Mouse (Mus musculus): ENCODE measurements around the gene Aarsd1. TPM values are rescaled to one million over a fixed set of nuclear protein-coding genes. Genes with fewer than 3 reads are reported as not detected.

Aarsd1 gene
- polyA plus RNA-seq, 1 experiment from 2014 or later, result 78.9 TPM

GRCm38 (mm10) chr11:101460321-101460720, 42.9 kb upstream of the Aarsd1 start:
- Histone ChIP-seq H3K9me3 (ENCODE audit: control insufficient read depth, low read length) (no peaks in the 10 kb centered on the region), H3K4me2 (ENCODE audit: low read length) (no peak overlapping the region), H3K27ac (ENCODE audit: low read depth) (no peak overlapping the region), H3K27me3 (replicated peaks; ENCODE audit: control insufficient read depth, insufficient read depth, low read length) (no peaks in the 10 kb centered on the region), H3K4me1 (replicated peaks; ENCODE audit: control insufficient read depth, insufficient read depth, low read length) (peaks cover 22% of the 10 kb centered on the region), H3K9ac (ENCODE audit: low read length) (no peak overlapping the region), H3K36me3 (ENCODE audit: control insufficient read depth, insufficient read depth, low read length) (peaks cover 41% of the 10 kb centered on the region), H3K4me3 (ENCODE audit: low read depth, low read length) (no peak overlapping the region)
- DNase-seq (ENCODE audit: low spot score), result no peak
- no peak for ATAC-seq (replicated peaks; ENCODE audit: low FRiP score, low TSS enrichment, low read depth)
- WGBS, result 83% methylated on average over 15 of the region's 15 CpGs

- H3K4me3 ChIP-seq (ENCODE audit: low read depth, low read length), result no peak overlapping the region
- H3K9ac ChIP-seq (ENCODE audit: low read length), result no peak overlapping the region
- no peak for DNase-seq (ENCODE audit: low spot score)
- H3K27me3 ChIP-seq (replicated peaks; ENCODE audit: control insufficient read depth, insufficient read depth, low read length), result no peaks in the 10 kb centered on the region
- H3K4me1 ChIP-seq (replicated peaks; ENCODE audit: control insufficient read depth, insufficient read depth, low read length), result peaks cover 22% of the 10 kb centered on the region
- no peak for ATAC-seq (replicated peaks; ENCODE audit: low FRiP score, low TSS enrichment, low read depth)
- 32% methylated on average over 6 of the region's 6 CpGs for WGBS
- no peak overlapping the region for H3K4me2 ChIP-seq (ENCODE audit: low read length)
- H3K27ac ChIP-seq (ENCODE audit: low read depth), result no peak overlapping the region
- no peaks in the 10 kb centered on the region for H3K9me3 ChIP-seq (ENCODE audit: control insufficient read depth, low read length)
- H3K36me3 ChIP-seq (ENCODE audit: control insufficient read depth, insufficient read depth, low read length), result peaks cover 41% of the 10 kb centered on the region
These were observed 42.3 kb upstream of the Aarsd1 start for GRCm38 (mm10) chr11:101459716-101460115.

- Histone ChIP-seq H3K9me3 (ENCODE audit: control insufficient read depth, low read length) (no peaks in the 10 kb centered on the region), H3K4me2 (ENCODE audit: low read length) (no peak overlapping the region), H3K27ac (ENCODE audit: low read depth) (no peak overlapping the region), H3K36me3 (ENCODE audit: control insufficient read depth, insufficient read depth, low read length) (peaks cover 41% of the 10 kb centered on the region), H3K4me1 (replicated peaks; ENCODE audit: control insufficient read depth, insufficient read depth, low read length) (peaks cover 15% of the 10 kb centered on the region), H3K27me3 (replicated peaks; ENCODE audit: control insufficient read depth, insufficient read depth, low read length) (no peaks in the 10 kb centered on the region), H3K9ac (ENCODE audit: low read length) (no peak overlapping the region), H3K4me3 (ENCODE audit: low read depth, low read length) (no peak overlapping the region)
- 82% methylated on average over 12 of the region's 12 CpGs for WGBS
- DNase-seq (ENCODE audit: low spot score) (no peak), ATAC-seq (replicated peaks; ENCODE audit: low FRiP score, low TSS enrichment, low read depth) (no peak)
These were observed 40.8 kb upstream of the Aarsd1 start for GRCm38 (mm10) chr11:101458217-101458616.

GRCm38 (mm10) chr11:101457631-101458030, 40.2 kb upstream of the Aarsd1 start:
- H3K27me3 ChIP-seq (replicated peaks; ENCODE audit: control insufficient read depth, insufficient read depth, low read length), result no peaks in the 10 kb centered on the region
- DNase-seq (ENCODE audit: low spot score) (no peak), ATAC-seq (replicated peaks; ENCODE audit: low FRiP score, low TSS enrichment, low read depth) (no peak)
- no peak overlapping the region for H3K4me3 ChIP-seq (ENCODE audit: low read depth, low read length)
- H3K9me3 ChIP-seq (ENCODE audit: control insufficient read depth, low read length), result no peaks in the 10 kb centered on the region
- WGBS, result 89% methylated on average over 9 of the region's 9 CpGs
- peaks cover 41% of the 10 kb centered on the region for H3K36me3 ChIP-seq (ENCODE audit: control insufficient read depth, insufficient read depth, low read length)
- H3K9ac ChIP-seq (ENCODE audit: low read length), result no peak overlapping the region
- H3K27ac ChIP-seq (ENCODE audit: low read depth), result no peak overlapping the region
- H3K4me2 ChIP-seq (ENCODE audit: low read length), result no peak overlapping the region
- H3K4me1 ChIP-seq (replicated peaks; ENCODE audit: control insufficient read depth, insufficient read depth, low read length), result peaks cover 9% of the 10 kb centered on the region

- peaks cover 23% of the 10 kb centered on the region; the same call in 1 of the 2 replicates for H3K36me3 ChIP-seq (ENCODE audit: control insufficient read depth, insufficient read depth, low read length)
- H3K27me3 ChIP-seq (replicated peaks; ENCODE audit: control insufficient read depth, insufficient read depth, low read length), result no peaks in the 10 kb centered on the region
- H3K9ac ChIP-seq (ENCODE audit: low read length), result no peak overlapping the region
- no peak overlapping the region for H3K4me2 ChIP-seq (ENCODE audit: low read length)
- H3K27ac ChIP-seq (ENCODE audit: low read depth), result no peak overlapping the region
- peaks cover 4% of the 10 kb centered on the region; the same call in 1 of the 2 replicates for H3K4me1 ChIP-seq (replicated peaks; ENCODE audit: control insufficient read depth, insufficient read depth, low read length)
- 75% methylated on average over 7 of the region's 7 CpGs for WGBS
- no peak overlapping the region for H3K4me3 ChIP-seq (ENCODE audit: low read depth, low read length)
- DNase-seq (ENCODE audit: low spot score) (no peak), ATAC-seq (replicated peaks; ENCODE audit: low FRiP score, low TSS enrichment, low read depth) (no peak)
- no peaks in the 10 kb centered on the region for H3K9me3 ChIP-seq (ENCODE audit: control insufficient read depth, low read length)
These were observed 38.2 kb upstream of the Aarsd1 start for GRCm38 (mm10) chr11:101455627-101456026.

- no peak overlapping the region for H3K27ac ChIP-seq (ENCODE audit: low read depth)
- no peak overlapping the region for H3K9ac ChIP-seq (ENCODE audit: low read length)
These were observed 37.3 kb upstream of the Aarsd1 start for GRCm38 (mm10) chr11:101454702-101455101.

GRCm38 (mm10) chr11:101452093-101452774, 34.8 kb upstream of the Aarsd1 start:
- Histone ChIP-seq H3K36me3 (ENCODE audit: control insufficient read depth, insufficient read depth, low read length) (0 out of 2 replicates have a peak, but pooled peaks cover under 1% of the 10 kb centered on the region), H3K27ac (ENCODE audit: low read depth) (no peak overlapping the region)
- ATAC-seq (replicated peaks; ENCODE audit: low FRiP score, low TSS enrichment, low read depth), result no peak

More at GRCm38 (mm10) chr11:101454702-101455101, 37.3 kb upstream of the Aarsd1 start:
- Histone ChIP-seq H3K27me3 (replicated peaks; ENCODE audit: control insufficient read depth, insufficient read depth, low read length) (no peaks in the 10 kb centered on the region), H3K4me3 (ENCODE audit: low read depth, low read length) (no peak overlapping the region), H3K9me3 (ENCODE audit: control insufficient read depth, low read length) (no peaks in the 10 kb centered on the region), H3K4me1 (replicated peaks; ENCODE audit: control insufficient read depth, insufficient read depth, low read length) (peaks cover 4% of the 10 kb centered on the region; the same call in 1 of the 2 replicates), H3K36me3 (ENCODE audit: control insufficient read depth, insufficient read depth, low read length) (peaks cover 17% of the 10 kb centered on the region; the same call in 1 of the 2 replicates), H3K4me2 (ENCODE audit: low read length) (no peak overlapping the region)
- no peak for DNase-seq (ENCODE audit: low spot score)
- 71% methylated on average over 6 of the region's 6 CpGs for WGBS
- ATAC-seq (replicated peaks; ENCODE audit: low FRiP score, low TSS enrichment, low read depth), result no peak

GRCm38 (mm10) chr11:101451536-101451935, 34.1 kb upstream of the Aarsd1 start:
- Histone ChIP-seq H3K36me3 (ENCODE audit: control insufficient read depth, insufficient read depth, low read length) (no peaks in the 10 kb centered on the region), H3K27me3 (replicated peaks; ENCODE audit: control insufficient read depth, insufficient read depth, low read length) (no peaks in the 10 kb centered on the region), H3K4me3 (ENCODE audit: low read depth, low read length) (no peak overlapping the region), H3K27ac (ENCODE audit: low read depth) (no peak overlapping the region), H3K4me1 (replicated peaks; ENCODE audit: control insufficient read depth, insufficient read depth, low read length) (0 out of 2 replicates have a peak, but pooled peaks cover 2% of the 10 kb centered on the region), H3K9ac (ENCODE audit: low read length) (no peak overlapping the region), H3K4me2 (ENCODE audit: low read length) (no peak overlapping the region), H3K9me3 (ENCODE audit: control insufficient read depth, low read length) (no peaks in the 10 kb centered on the region)
- 89% methylated on average over 10 of the region's 10 CpGs for WGBS
- ATAC-seq (replicated peaks; ENCODE audit: low FRiP score, low TSS enrichment, low read depth) (no peak), DNase-seq (ENCODE audit: low spot score) (no peak)

More at GRCm38 (mm10) chr11:101452093-101452774, 34.8 kb upstream of the Aarsd1 start:
- Histone ChIP-seq H3K4me3 (ENCODE audit: low read depth, low read length) (no peak overlapping the region), H3K9me3 (ENCODE audit: control insufficient read depth, low read length) (no peaks in the 10 kb centered on the region), H3K4me2 (ENCODE audit: low read length) (no peak overlapping the region), H3K4me1 (replicated peaks; ENCODE audit: control insufficient read depth, insufficient read depth, low read length) (0 out of 2 replicates have a peak, but pooled peaks cover 2% of the 10 kb centered on the region), H3K27me3 (replicated peaks; ENCODE audit: control insufficient read depth, insufficient read depth, low read length) (no peaks in the 10 kb centered on the region), H3K9ac (ENCODE audit: low read length) (no peak overlapping the region)
- DNase-seq (ENCODE audit: low spot score), result no peak
- 71% methylated on average over 10 of the region's 10 CpGs for WGBS

- Histone ChIP-seq H3K27me3 (replicated peaks; ENCODE audit: control insufficient read depth, insufficient read depth, low read length) (no peaks in the 10 kb centered on the region), H3K4me3 (ENCODE audit: low read depth, low read length) (no peak overlapping the region), H3K4me2 (ENCODE audit: low read length) (no peak overlapping the region), H3K27ac (ENCODE audit: low read depth) (no peak overlapping the region), H3K9me3 (ENCODE audit: control insufficient read depth, low read length) (no peaks in the 10 kb centered on the region), H3K4me1 (replicated peaks; ENCODE audit: control insufficient read depth, insufficient read depth, low read length) (0 out of 2 replicates have a peak, but pooled peaks cover 2% of the 10 kb centered on the region), H3K36me3 (ENCODE audit: control insufficient read depth, insufficient read depth, low read length) (peaks cover 6% of the 10 kb centered on the region), H3K9ac (ENCODE audit: low read length) (no peak overlapping the region)
- ATAC-seq (replicated peaks; ENCODE audit: low FRiP score, low TSS enrichment, low read depth) (no peak), DNase-seq (ENCODE audit: low spot score) (no peak)
- 86% methylated on average over 3 of the region's 3 CpGs for WGBS
These were observed 33.0 kb upstream of the Aarsd1 start for GRCm38 (mm10) chr11:101450394-101450793.
